Mouse (Mus musculus): ENCODE results near the gene Hist1h2bq. TPM values are rescaled to one million over a fixed set of nuclear protein-coding genes. Genes with fewer than 3 reads are reported as not detected.

Hist1h2bq gene
- 1.1 TPM for polyA plus RNA-seq (2014; fragmentation: Illumina TruSeq; extraction: RNeasy Lipid Tissue Mini Kit (QIAGEN cat#74804); ENCODE audit: low replicate concordance)

GRCm38 (mm10) chr13:21810073-21810472 is at the start of gene Hist1h2bq, which contains the start of gene Hist1h2ao:
Gene Hist1h2bq (minus strand): TSS chr13:21810197.
Gene Hist1h2ao (plus strand): TSS chr13:21810465.

DNA sequence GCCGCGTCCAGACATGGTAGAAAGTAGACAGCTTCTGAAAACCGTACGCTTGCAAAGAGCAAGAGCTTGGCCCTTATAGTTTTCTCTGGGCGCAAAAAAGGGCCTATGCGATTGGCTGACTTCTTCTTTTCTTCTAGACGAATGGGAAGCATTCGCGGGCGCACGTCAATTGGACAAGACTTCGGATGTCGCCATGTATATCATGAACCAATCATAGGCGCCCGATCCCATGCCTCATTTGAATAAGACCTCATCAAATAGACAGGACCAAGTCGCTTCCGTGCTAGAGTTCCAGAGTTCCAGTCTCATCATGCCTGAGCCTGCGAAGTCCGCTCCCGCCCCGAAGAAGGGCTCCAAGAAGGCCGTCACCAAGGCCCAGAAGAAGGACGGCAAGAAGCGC is 23.5 kb upstream of the Hist1h2bq start, which contains the start of the genes Hist1h2ap and Hist1h2br:
Hist1h2ap (minus strand) TSS at position 47 of the 400 bp plus-strand sequence.
Hist1h2br (plus strand) TSS at position 283 of the 400 bp plus-strand sequence.

GRCm38 (mm10) chr13:21831418-21832394 is 21.7 kb upstream of the Hist1h2bq start, which contains the start of gene Hist1h4n:
Gene Hist1h4n (minus strand): TSS chr13:21832196.

GRCm38 (mm10) chr13:21811539-21811938 is 1.5 kb upstream of the Hist1h2bq start, which contains the start of gene Hist1h4m:
Gene Hist1h4m (plus strand): TSS chr13:21811746.

DNA sequence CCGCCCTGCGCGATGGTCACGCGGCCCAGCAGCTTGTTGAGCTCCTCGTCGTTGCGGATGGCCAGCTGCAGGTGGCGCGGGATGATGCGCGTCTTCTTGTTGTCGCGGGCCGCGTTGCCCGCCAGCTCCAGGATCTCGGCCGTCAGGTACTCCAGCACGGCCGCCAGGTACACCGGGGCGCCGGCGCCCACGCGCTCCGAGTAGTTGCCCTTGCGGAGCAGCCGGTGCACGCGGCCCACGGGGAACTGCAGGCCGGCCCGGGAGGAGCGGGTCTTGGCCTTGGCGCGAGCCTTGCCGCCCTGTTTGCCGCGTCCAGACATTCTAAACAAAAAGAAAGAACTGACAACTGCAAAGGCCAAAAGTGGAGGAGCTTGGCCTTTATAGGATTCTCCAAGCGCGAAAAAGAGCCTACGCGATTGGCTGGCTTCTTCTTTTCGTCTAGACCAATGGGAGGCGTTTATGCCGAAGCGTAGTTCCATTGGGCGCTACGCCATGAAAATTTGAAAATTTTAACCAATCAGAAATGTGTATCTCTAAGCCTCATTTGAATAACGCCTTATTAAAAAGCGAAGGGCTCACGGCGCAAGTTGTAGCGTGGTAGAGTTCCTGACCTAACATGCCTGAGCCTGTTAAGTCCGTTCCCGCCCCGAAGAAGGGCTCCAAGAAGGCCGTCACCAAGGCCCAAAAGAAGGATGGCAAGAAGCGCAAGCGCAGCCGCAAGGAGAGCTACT is 22.9 kb downstream of the Hist1h2bq start, which contains the start of the genes Hist1h2an and Hist1h2bp:
Hist1h2an (minus strand) TSS at position 320 of the 731 bp plus-strand sequence.
Hist1h2bp (plus strand) TSS at position 563 of the 731 bp plus-strand sequence.

GRCm38 (mm10) chr13:21783255-21783617 is 26.8 kb downstream of the Hist1h2bq start, which contains the start of gene Hist1h3i:
Gene Hist1h3i (minus strand): TSS chr13:21783370.

GRCm38 (mm10) chr13:21779767-21780731 is 29.9 kb downstream of the Hist1h2bq start, which contains the start of gene Hist1h1b:
Gene Hist1h1b (minus strand): TSS chr13:21780625.

Other genes with a start within 250 kb of the Hist1h2bq start
- gene Olfr1364, start 228.4 kb downstream of the Hist1h2bq start, polyA plus RNA-seq (2014; fragmentation: Illumina TruSeq; extraction: RNeasy Lipid Tissue Mini Kit (QIAGEN cat#74804); ENCODE audit: low replicate concordance), result not detected
- gene Olfr1362, start 196.2 kb downstream of the Hist1h2bq start, polyA plus RNA-seq (2014; fragmentation: Illumina TruSeq; extraction: RNeasy Lipid Tissue Mini Kit (QIAGEN cat#74804); ENCODE audit: low replicate concordance), result not detected
- not detected for gene Olfr11, start 167.7 kb downstream of the Hist1h2bq start, polyA plus RNA-seq (2014; fragmentation: Illumina TruSeq; extraction: RNeasy Lipid Tissue Mini Kit (QIAGEN cat#74804); ENCODE audit: low replicate concordance)
- not detected for gene Olfr1361, start 146.8 kb downstream of the Hist1h2bq start, polyA plus RNA-seq (2014; fragmentation: Illumina TruSeq; extraction: RNeasy Lipid Tissue Mini Kit (QIAGEN cat#74804); ENCODE audit: low replicate concordance)
- gene Olfr1360, start 132.8 kb downstream of the Hist1h2bq start, polyA plus RNA-seq (2014; fragmentation: Illumina TruSeq; extraction: RNeasy Lipid Tissue Mini Kit (QIAGEN cat#74804); ENCODE audit: low replicate concordance), result not detected
- gene Olfr1359, start 112.1 kb downstream of the Hist1h2bq start, polyA plus RNA-seq (2014; fragmentation: Illumina TruSeq; extraction: RNeasy Lipid Tissue Mini Kit (QIAGEN cat#74804); ENCODE audit: low replicate concordance), result not detected
- gene Hist1h2bl, start 94.1 kb downstream of the Hist1h2bq start, polyA plus RNA-seq (2014; fragmentation: Illumina TruSeq; extraction: RNeasy Lipid Tissue Mini Kit (QIAGEN cat#74804); ENCODE audit: low replicate concordance), result not detected
- gene Hist1h2ai, start 93.8 kb downstream of the Hist1h2bq start, polyA plus RNA-seq (2014; fragmentation: Illumina TruSeq; extraction: RNeasy Lipid Tissue Mini Kit (QIAGEN cat#74804); ENCODE audit: low replicate concordance), result not detected
- not detected for gene Hist1h3h, start 92.5 kb downstream of the Hist1h2bq start, polyA plus RNA-seq (2014; fragmentation: Illumina TruSeq; extraction: RNeasy Lipid Tissue Mini Kit (QIAGEN cat#74804); ENCODE audit: low replicate concordance)
- gene Hist1h2bm, start 88.2 kb downstream of the Hist1h2bq start, polyA plus RNA-seq (2014; fragmentation: Illumina TruSeq; extraction: RNeasy Lipid Tissue Mini Kit (QIAGEN cat#74804); ENCODE audit: low replicate concordance), result not detected
- 1.7 TPM for gene Hist1h4j, start 75.1 kb downstream of the Hist1h2bq start, polyA plus RNA-seq (2014; fragmentation: Illumina TruSeq; extraction: RNeasy Lipid Tissue Mini Kit (QIAGEN cat#74804); ENCODE audit: low replicate concordance)
- gene Hist1h4k, start 59.7 kb downstream of the Hist1h2bq start, polyA plus RNA-seq (2014; fragmentation: Illumina TruSeq; extraction: RNeasy Lipid Tissue Mini Kit (QIAGEN cat#74804); ENCODE audit: low replicate concordance), result not detected
- gene Hist1h2ak, start 56.4 kb downstream of the Hist1h2bq start, polyA plus RNA-seq (2014; fragmentation: Illumina TruSeq; extraction: RNeasy Lipid Tissue Mini Kit (QIAGEN cat#74804); ENCODE audit: low replicate concordance), result not detected
- not detected for gene Hist1h2bn, start 56.1 kb downstream of the Hist1h2bq start, polyA plus RNA-seq (2014; fragmentation: Illumina TruSeq; extraction: RNeasy Lipid Tissue Mini Kit (QIAGEN cat#74804); ENCODE audit: low replicate concordance)
- gene Hist1h1b, start 29.6 kb downstream of the Hist1h2bq start, polyA plus RNA-seq (2014; fragmentation: Illumina TruSeq; extraction: RNeasy Lipid Tissue Mini Kit (QIAGEN cat#74804); ENCODE audit: low replicate concordance), result not detected
- gene Hist1h3i, start 26.8 kb downstream of the Hist1h2bq start, polyA plus RNA-seq (2014; fragmentation: Illumina TruSeq; extraction: RNeasy Lipid Tissue Mini Kit (QIAGEN cat#74804); ENCODE audit: low replicate concordance), result not detected
- not detected for gene Hist1h2an, start 23.0 kb downstream of the Hist1h2bq start, polyA plus RNA-seq (2014; fragmentation: Illumina TruSeq; extraction: RNeasy Lipid Tissue Mini Kit (QIAGEN cat#74804); ENCODE audit: low replicate concordance)
- not detected for gene Hist1h2bp, start 22.7 kb downstream of the Hist1h2bq start, polyA plus RNA-seq (2014; fragmentation: Illumina TruSeq; extraction: RNeasy Lipid Tissue Mini Kit (QIAGEN cat#74804); ENCODE audit: low replicate concordance)
- not detected for gene Hist1h2ao, start 268 bp upstream of the Hist1h2bq start, polyA plus RNA-seq (2014; fragmentation: Illumina TruSeq; extraction: RNeasy Lipid Tissue Mini Kit (QIAGEN cat#74804); ENCODE audit: low replicate concordance)
- not detected for gene Hist1h4m, start 1.5 kb upstream of the Hist1h2bq start, polyA plus RNA-seq (2014; fragmentation: Illumina TruSeq; extraction: RNeasy Lipid Tissue Mini Kit (QIAGEN cat#74804); ENCODE audit: low replicate concordance)
- not detected for gene Hist1h4n, start 22.0 kb upstream of the Hist1h2bq start, polyA plus RNA-seq (2014; fragmentation: Illumina TruSeq; extraction: RNeasy Lipid Tissue Mini Kit (QIAGEN cat#74804); ENCODE audit: low replicate concordance)
- gene Hist1h2ap, start 23.3 kb upstream of the Hist1h2bq start, polyA plus RNA-seq (2014; fragmentation: Illumina TruSeq; extraction: RNeasy Lipid Tissue Mini Kit (QIAGEN cat#74804); ENCODE audit: low replicate concordance), result not detected
- 0.85 TPM for gene Hist1h2br, start 23.5 kb upstream of the Hist1h2bq start, polyA plus RNA-seq (2014; fragmentation: Illumina TruSeq; extraction: RNeasy Lipid Tissue Mini Kit (QIAGEN cat#74804); ENCODE audit: low replicate concordance)
- 0.93 TPM for gene Zfp184, start 134.9 kb upstream of the Hist1h2bq start, polyA plus RNA-seq (2014; fragmentation: Illumina TruSeq; extraction: RNeasy Lipid Tissue Mini Kit (QIAGEN cat#74804); ENCODE audit: low replicate concordance)
- not detected for gene Pom121l2, start 171.0 kb upstream of the Hist1h2bq start, polyA plus RNA-seq (2014; fragmentation: Illumina TruSeq; extraction: RNeasy Lipid Tissue Mini Kit (QIAGEN cat#74804); ENCODE audit: low replicate concordance)
- 0.74 TPM for gene Prss16, start 199.5 kb upstream of the Hist1h2bq start, polyA plus RNA-seq (2014; fragmentation: Illumina TruSeq; extraction: RNeasy Lipid Tissue Mini Kit (QIAGEN cat#74804); ENCODE audit: low replicate concordance)
- not detected for gene Hist1h2ah, start 225.4 kb upstream of the Hist1h2bq start, polyA plus RNA-seq (2014; fragmentation: Illumina TruSeq; extraction: RNeasy Lipid Tissue Mini Kit (QIAGEN cat#74804); ENCODE audit: low replicate concordance)
- gene Hist1h2bk, start 225.7 kb upstream of the Hist1h2bq start, polyA plus RNA-seq (2014; fragmentation: Illumina TruSeq; extraction: RNeasy Lipid Tissue Mini Kit (QIAGEN cat#74804); ENCODE audit: low replicate concordance), result not detected
- gene Hist1h4i, start 231.2 kb upstream of the Hist1h2bq start, polyA plus RNA-seq (2014; fragmentation: Illumina TruSeq; extraction: RNeasy Lipid Tissue Mini Kit (QIAGEN cat#74804); ENCODE audit: low replicate concordance), result 2.1 TPM
- not detected for gene Hist1h2ag, start 232.7 kb upstream of the Hist1h2bq start, polyA plus RNA-seq (2014; fragmentation: Illumina TruSeq; extraction: RNeasy Lipid Tissue Mini Kit (QIAGEN cat#74804); ENCODE audit: low replicate concordance)
- gene Hist1h2bj, start 233.0 kb upstream of the Hist1h2bq start, polyA plus RNA-seq (2014; fragmentation: Illumina TruSeq; extraction: RNeasy Lipid Tissue Mini Kit (QIAGEN cat#74804); ENCODE audit: low replicate concordance), result not detected